Mouse (Mus musculus) heart, embryonic 12.5 days (tissue): ENCODE measurements at regions not wholly inside any gene's neighbourhood (a gene's known extent, or its start where the extent isn't known, plus 50 kb on each side); places are given as distances from the start of the nearest gene placed in this dataset.
A peak's percentile ranks its signal among the peaks of the same experiment; 100 is the strongest.

Source experiments
- ATAC-seq: fragments of 200-750 bp; cut with Nextera tagmentation; 2 replicates; pipeline ENCODE4 v1.8.0; 2017; ENCODE audit warnings: moderate TSS enrichment, moderate library complexity; ENCODE audit not compliant: insufficient number of reproducible peaks, low FRiP score
- H3K27ac ChIP-seq: fragments of 300-500 bp; sonication (generic); 2 replicates; pipeline ENCODE4 v1.5.1; 2016; ENCODE audit warnings: mild to moderate bottlenecking, moderate library complexity; ENCODE audit not compliant: poor library complexity, severe bottlenecking
- H3K27me3 ChIP-seq: fragments of 300-500 bp; sonication (generic); replicated peaks from 2 replicates; pipeline ENCODE4 v1.6.1; 2016; ENCODE audit warnings: mild to moderate bottlenecking, moderate library complexity
- H3K36me3 ChIP-seq: fragments of 300-500 bp; sonication (generic); 2 replicates; pipeline ENCODE4 v1.6.1; 2016; ENCODE audit warnings: mild to moderate bottlenecking, moderate library complexity
- H3K4me1 ChIP-seq: fragments of 300-500 bp; sonication (generic); replicated peaks from 2 replicates; pipeline ENCODE4 v1.6.1; 2016; ENCODE audit warnings: mild to moderate bottlenecking
- H3K4me2 ChIP-seq: fragments of 300-500 bp; sonication (generic); 2 replicates; pipeline ENCODE4 v1.6.1; 2016; ENCODE audit warnings: mild to moderate bottlenecking, moderate library complexity
- H3K4me3 ChIP-seq: fragments of 300-500 bp; sonication (generic); 2 replicates; pipeline ENCODE4 v1.5.1; 2016; ENCODE audit warnings: mild to moderate bottlenecking
- H3K9ac ChIP-seq: fragments of 300-500 bp; sonication (generic); 2 replicates; pipeline ENCODE4 v1.6.1; 2016; ENCODE audit warnings: mild to moderate bottlenecking, moderate library complexity
- H3K9me3 ChIP-seq: fragments of 300-500 bp; sonication (generic); replicated peaks from 2 replicates; pipeline ENCODE4 v1.6.1; 2016; ENCODE audit warnings: mild to moderate bottlenecking, moderate library complexity
- WGBS: fragments of 180-500 bp; shearing (Covaris S2); methylation state at CpG from one replicate; pipeline ENCODE4 v1.1.7; 2016; 5-methylcytosine and 5-hydroxymethylcytosine counted together

DNA sequence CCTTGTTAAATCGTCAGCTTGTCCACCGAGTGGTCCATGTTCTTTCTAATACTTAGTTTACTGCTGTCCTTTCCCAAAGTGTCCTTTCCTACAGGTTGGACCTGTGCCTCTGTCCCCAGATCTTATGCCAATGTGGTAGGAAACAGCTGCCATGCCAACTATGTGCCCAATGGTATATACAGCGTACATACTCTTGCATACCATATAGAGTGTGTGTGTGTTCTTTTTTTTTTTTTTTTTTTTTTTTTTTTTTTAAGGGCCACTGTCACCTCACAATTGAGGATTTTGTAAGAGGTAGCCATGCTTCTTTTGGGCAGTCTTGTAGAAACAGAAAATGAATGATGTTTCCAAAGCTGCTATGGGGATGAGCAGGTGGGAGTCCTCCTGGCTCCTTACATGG is 1163.2 kb upstream of the A1bg start:
- no peaks in the 10 kb centered on the region for H3K36me3 ChIP-seq
- H3K27me3 ChIP-seq, result no peaks in the 10 kb centered on the region
- H3K9ac ChIP-seq, result no peak overlapping the region
- no peak overlapping the region for H3K4me2 ChIP-seq
- ATAC-seq, result no peak
- no peak overlapping the region for H3K27ac ChIP-seq
- H3K4me1 ChIP-seq, result no peaks in the 10 kb centered on the region
- H3K9me3 ChIP-seq, result no peaks in the 10 kb centered on the region
- WGBS, result 88% methylated on average over 3 of the region's 3 CpGs
- H3K4me3 ChIP-seq, result no peak overlapping the region

DNA sequence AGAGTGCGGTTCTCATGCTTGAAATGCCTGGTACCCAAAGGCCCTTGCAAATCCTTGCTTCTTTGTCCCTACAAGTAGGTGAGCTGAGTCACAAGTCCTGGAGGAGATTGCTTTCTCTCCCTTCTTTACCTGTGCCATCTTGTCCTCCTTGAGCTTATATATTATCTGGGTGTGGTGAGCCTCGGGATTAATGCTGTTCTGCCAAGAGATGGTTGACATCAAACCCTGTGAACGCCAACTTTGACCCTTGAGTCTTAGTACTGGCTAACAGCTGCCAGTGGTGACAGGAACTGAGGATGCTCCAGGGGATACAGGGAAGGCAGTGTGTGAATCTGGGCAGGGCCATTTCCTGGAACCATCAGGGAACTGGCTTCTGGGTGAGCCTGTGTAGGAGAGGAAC is 1160.5 kb upstream of the A1bg start:
- H3K4me1 ChIP-seq, result peaks cover 10% of the 10 kb centered on the region
- H3K9me3 ChIP-seq, result no peaks in the 10 kb centered on the region
- no peak overlapping the region for H3K9ac ChIP-seq
- no peak overlapping the region for H3K27ac ChIP-seq
- H3K27me3 ChIP-seq, result no peaks in the 10 kb centered on the region
- 83% methylated on average over 3 of the region's 3 CpGs for WGBS
- H3K4me2 ChIP-seq, result no peak overlapping the region
- no peak for ATAC-seq
- H3K36me3 ChIP-seq, result no peaks in the 10 kb centered on the region
- H3K4me3 ChIP-seq, result no peak overlapping the region

- Histone ChIP-seq H3K4me3 (no peak overlapping the region), H3K27me3 (no peaks in the 10 kb centered on the region), H3K36me3 (no peaks in the 10 kb centered on the region), H3K4me1 (peaks cover 10% of the 10 kb centered on the region), H3K9me3 (no peaks in the 10 kb centered on the region), H3K9ac (no peak overlapping the region), H3K27ac (no peak overlapping the region), H3K4me2 (no peak overlapping the region)
- ATAC-seq, result no peak
- WGBS, result 91% methylated on average over 2 of the region's 2 CpGs
Observed at GRCm38 (mm10) chr15:62082539-62082938, 1159.7 kb upstream of the A1bg start.

DNA sequence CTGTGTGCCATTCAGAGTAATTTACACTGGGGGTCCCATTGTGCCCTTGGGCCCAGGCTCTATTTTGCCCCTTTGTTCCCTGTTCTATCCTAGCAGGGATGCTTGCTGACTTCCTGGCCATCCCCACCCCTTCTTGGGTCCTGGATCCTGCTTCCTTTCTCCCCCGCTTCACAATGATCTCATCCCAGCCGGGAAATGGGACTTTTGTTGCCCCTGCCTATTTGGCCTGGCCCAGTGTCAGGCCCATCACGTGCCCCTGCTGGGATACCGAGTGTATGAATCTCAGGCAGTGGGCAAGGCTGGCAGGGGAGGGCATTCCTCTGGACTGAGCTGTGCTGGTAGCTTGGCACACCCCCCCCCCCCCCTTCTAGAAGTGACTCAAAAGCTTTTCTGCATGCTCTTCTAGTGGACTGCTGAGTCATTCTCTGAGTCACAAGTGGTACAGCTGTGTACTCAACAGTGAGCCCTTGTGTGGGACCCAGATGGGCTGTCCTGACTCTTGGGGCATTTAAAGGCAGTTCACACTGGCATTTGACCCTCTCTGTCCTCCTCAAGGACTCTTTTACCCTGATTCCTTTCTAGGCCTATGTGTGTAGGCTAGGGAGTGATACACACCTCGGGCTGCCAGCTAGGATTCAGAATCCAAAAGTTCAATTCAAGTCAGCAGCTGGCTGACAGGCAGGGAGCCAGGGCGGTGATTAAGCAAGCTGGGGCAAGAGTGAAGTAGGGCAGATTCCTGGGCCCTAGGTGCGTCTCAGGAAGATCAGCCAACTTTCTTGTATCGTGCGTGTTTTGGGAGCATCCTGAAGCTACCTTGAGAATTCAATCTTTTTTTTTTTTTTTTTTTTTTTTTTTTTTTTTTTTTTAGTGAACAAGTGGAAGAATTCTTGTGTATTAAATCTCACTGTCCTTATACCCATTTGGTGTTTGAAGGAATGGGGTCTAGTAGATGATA is 1156.6 kb upstream of the A1bg start:
- WGBS, result 68% methylated on average over 9 of the region's 9 CpGs
- H3K27ac ChIP-seq, result no peak overlapping the region
- no peaks in the 10 kb centered on the region for H3K9me3 ChIP-seq
- peak; percentile 91 for ATAC-seq
- H3K27me3 ChIP-seq, result no peaks in the 10 kb centered on the region
- no peak overlapping the region for H3K4me3 ChIP-seq
- H3K36me3 ChIP-seq, result no peaks in the 10 kb centered on the region
- H3K9ac ChIP-seq, result no peak overlapping the region
- H3K4me1 ChIP-seq, result peaks cover 10% of the 10 kb centered on the region
- peak overlapping the region; percentile 10; the same call in 1 of the 2 replicates for H3K4me2 ChIP-seq

GRCm38 (mm10) chr15:62076552-62077234 is 1153.9 kb upstream of the A1bg start:
- H3K27ac ChIP-seq, result no peak overlapping the region
- no peak overlapping the region for H3K4me2 ChIP-seq
- ATAC-seq, result no peak
- no peak overlapping the region for H3K4me3 ChIP-seq
- H3K36me3 ChIP-seq, result no peaks in the 10 kb centered on the region
- H3K9ac ChIP-seq, result no peak overlapping the region
- peaks cover 10% of the 10 kb centered on the region for H3K4me1 ChIP-seq
- H3K27me3 ChIP-seq, result no peaks in the 10 kb centered on the region
- 75% methylated on average over 5 of the region's 5 CpGs for WGBS
- H3K9me3 ChIP-seq, result no peaks in the 10 kb centered on the region

DNA sequence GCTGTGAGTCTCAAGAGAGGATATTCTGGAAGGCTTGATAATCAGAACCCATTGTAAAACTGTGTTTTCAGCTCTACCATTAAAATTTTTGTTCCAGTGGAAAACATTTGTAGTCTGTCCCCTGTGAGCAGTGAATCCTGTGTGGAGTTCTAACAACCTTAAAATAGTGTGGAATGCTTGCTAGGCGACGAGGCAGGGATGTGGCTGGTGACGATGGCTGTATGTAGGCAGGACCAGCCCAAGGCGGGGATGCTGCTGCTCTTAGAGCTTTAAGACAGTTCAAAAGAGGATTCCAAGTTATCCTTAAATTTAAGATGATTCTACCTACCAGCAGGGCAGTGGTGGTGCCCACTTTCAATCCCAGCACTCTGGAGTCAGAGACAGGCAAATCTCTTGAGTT is 1151.9 kb upstream of the A1bg start:
- H3K9ac ChIP-seq, result no peak overlapping the region
- H3K4me3 ChIP-seq, result no peak overlapping the region
- H3K27ac ChIP-seq, result no peak overlapping the region
- no peaks in the 10 kb centered on the region for H3K9me3 ChIP-seq
- no peaks in the 10 kb centered on the region for H3K27me3 ChIP-seq
- no peak overlapping the region for H3K4me2 ChIP-seq
- no peak for ATAC-seq
- no peaks in the 10 kb centered on the region for H3K36me3 ChIP-seq
- peaks cover 10% of the 10 kb centered on the region for H3K4me1 ChIP-seq
- WGBS, result 68% methylated on average over 4 of the region's 4 CpGs

DNA sequence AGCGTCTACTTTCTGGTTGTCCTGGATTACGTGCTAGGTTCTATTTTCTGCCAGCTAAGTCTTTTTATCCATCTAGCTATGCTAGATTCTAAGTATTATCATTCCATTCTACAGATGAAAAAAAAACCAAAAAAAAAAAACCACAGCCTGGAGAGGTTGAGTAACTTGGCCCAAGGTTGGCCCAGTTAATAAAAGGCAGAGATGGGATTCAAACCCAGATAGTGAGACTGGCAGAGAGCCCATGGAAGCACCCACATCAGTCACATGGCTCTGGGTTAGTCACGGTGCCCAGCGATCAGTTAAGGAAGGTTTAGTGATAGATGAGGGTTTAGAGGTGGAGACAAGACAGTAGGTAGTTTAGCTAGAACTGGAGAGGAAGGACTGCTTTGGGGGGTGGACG is 1150.8 kb upstream of the A1bg start:
- H3K9me3 ChIP-seq, result no peaks in the 10 kb centered on the region
- no peaks in the 10 kb centered on the region for H3K27me3 ChIP-seq
- H3K4me1 ChIP-seq, result no peaks in the 10 kb centered on the region
- no peaks in the 10 kb centered on the region for H3K36me3 ChIP-seq
- no peak overlapping the region for H3K4me2 ChIP-seq
- no peak for ATAC-seq
- 91% methylated on average over 5 of the region's 5 CpGs for WGBS
- no peak overlapping the region for H3K9ac ChIP-seq
- no peak overlapping the region for H3K4me3 ChIP-seq
- no peak overlapping the region for H3K27ac ChIP-seq

GRCm38 (mm10) chr15:62071311-62071710 is 1148.5 kb upstream of the A1bg start:
- Histone ChIP-seq H3K4me1 (no peaks in the 10 kb centered on the region), H3K4me3 (no peak overlapping the region), H3K27me3 (no peaks in the 10 kb centered on the region), H3K4me2 (no peak overlapping the region), H3K9me3 (no peaks in the 10 kb centered on the region), H3K9ac (no peak overlapping the region), H3K36me3 (no peaks in the 10 kb centered on the region), H3K27ac (no peak overlapping the region)
- no peak for ATAC-seq
- WGBS, result 73% methylated on average over 2 of the region's 2 CpGs

GRCm38 (mm10) chr15:62068422-62069160 is 1145.8 kb upstream of the A1bg start:
- Histone ChIP-seq H3K27ac (no peak overlapping the region), H3K4me3 (no peak overlapping the region), H3K9ac (no peak overlapping the region), H3K4me1 (no peaks in the 10 kb centered on the region), H3K4me2 (no peak overlapping the region), H3K36me3 (no peaks in the 10 kb centered on the region), H3K27me3 (no peaks in the 10 kb centered on the region), H3K9me3 (no peaks in the 10 kb centered on the region)
- ATAC-seq, result no peak
- 72% methylated on average over 11 of the region's 11 CpGs for WGBS

GRCm38 (mm10) chr15:62064399-62064798 is 1141.6 kb upstream of the A1bg start:
- no peak for ATAC-seq
- 93% methylated on average over 3 of the region's 3 CpGs for WGBS
- Histone ChIP-seq H3K27me3 (no peaks in the 10 kb centered on the region), H3K4me1 (no peaks in the 10 kb centered on the region), H3K27ac (no peak overlapping the region), H3K36me3 (no peaks in the 10 kb centered on the region), H3K9ac (no peak overlapping the region), H3K9me3 (no peaks in the 10 kb centered on the region), H3K4me2 (no peak overlapping the region), H3K4me3 (no peak overlapping the region)

- H3K27me3 ChIP-seq, result no peaks in the 10 kb centered on the region
- H3K36me3 ChIP-seq, result no peaks in the 10 kb centered on the region
- H3K4me2 ChIP-seq, result no peak overlapping the region
- H3K9ac ChIP-seq, result no peak overlapping the region
- no peaks in the 10 kb centered on the region for H3K9me3 ChIP-seq
- WGBS, result 93% methylated on average over 2 of the region's 2 CpGs
- H3K4me3 ChIP-seq, result no peak overlapping the region
- ATAC-seq, result no peak
- H3K4me1 ChIP-seq, result peaks cover 4% of the 10 kb centered on the region
- H3K27ac ChIP-seq, result no peak overlapping the region
Observed at GRCm38 (mm10) chr15:62057449-62057848, 1134.6 kb upstream of the A1bg start.
